Comparison of ENCODE assay signal across 8 mouse cellular contexts in genomic region chr7:100911246-100911770, GRCm38 (mm10). TPM values are rescaled to one million over a fixed set of nuclear protein-coding genes. Genes with fewer than 3 reads are reported as not detected.
DNase-seq lines count a peak whose midpoint lies in the region; ATAC-seq and TF ChIP-seq lines count a peak whose summit lies in the region.
"Had no signal": no experiment of that assay in that cellular context is flagged by ENCODE, and none has a peak within 500 bp of the region (broad histone marks: within the 10 kb centered on the region; RNA-seq: fewer than 3 reads in every experiment).

No protein-coding gene starts in this region.

- H3K4me1 ChIP-seq in hindbrain, embryonic 11.5 days (replicated peaks; ENCODE audit: control insufficient read depth, insufficient read depth, low read length), result peaks cover 16% of the 10 kb centered on the region
- peaks cover 33% of the 10 kb centered on the region for H3K4me1 ChIP-seq in limb, embryonic 14.5 days (ENCODE audit: control insufficient read depth, insufficient read depth, low read length)
- H3K4me1 ChIP-seq in stomach, embryonic 16.5 days (ENCODE audit: control insufficient read depth, insufficient read depth, low read length), result peaks cover 66% of the 10 kb centered on the region

- no peak overlapping the region for H3K9ac ChIP-seq in hindbrain, embryonic 11.5 days (ENCODE audit: low read depth, low read length)
- H3K9ac ChIP-seq in limb, embryonic 14.5 days (ENCODE audit: low read depth, low read length, severe bottlenecking), result peak overlapping the region; percentile 16; the same call in 1 of the 2 replicates
- peak overlapping the region; percentile 51 for H3K9ac ChIP-seq in stomach, embryonic 16.5 days (ENCODE audit: low read length)

- H3K4me3 ChIP-seq in hindbrain, embryonic 11.5 days (ENCODE audit: low read depth, low read length), result no peak overlapping the region
- no peak overlapping the region for H3K4me3 ChIP-seq in limb, embryonic 14.5 days (replicated peaks; ENCODE audit: low read length)
- no peak overlapping the region for H3K4me3 ChIP-seq in stomach, embryonic 16.5 days (replicated peaks; ENCODE audit: low read length)

- DNase-seq in MN1 (ENCODE audit: low spot score), result peak; percentile 52
- peak; percentile 79 for DNase-seq in adrenal gland, postnatal 14 days
- peak; percentile 72 for DNase-seq in hindbrain, embryonic 11.5 days (ENCODE audit: low spot score)
- DNase-seq in limb, embryonic 14.5 days (ENCODE audit: low spot score), result no peak
- DNase-seq in left cerebral cortex, postnatal 25 days (ENCODE audit: low spot score in 2 of 2), result no peak

- H3K36me3 ChIP-seq in hindbrain, embryonic 11.5 days (ENCODE audit: control insufficient read depth, insufficient read depth, low read length), result no peaks in the 10 kb centered on the region
- peaks cover 21% of the 10 kb centered on the region for H3K36me3 ChIP-seq in limb, embryonic 14.5 days (ENCODE audit: control insufficient read depth, insufficient read depth, low read length)
- H3K36me3 ChIP-seq in stomach, embryonic 16.5 days (ENCODE audit: control insufficient read depth, insufficient read depth, low read length), result 0 out of 2 replicates have a peak, but pooled peaks cover 2% of the 10 kb centered on the region

- peak overlapping the region; percentile 15 for H3K4me2 ChIP-seq in hindbrain, embryonic 11.5 days (replicated peaks; ENCODE audit: low read depth, low read length)
- no peak overlapping the region for H3K4me2 ChIP-seq in limb, embryonic 14.5 days (replicated peaks; ENCODE audit: low read depth, low read length, severe bottlenecking)
- H3K4me2 ChIP-seq in stomach, embryonic 16.5 days (ENCODE audit: low read depth, low read length), result no peak overlapping the region

- H3K27ac ChIP-seq in hindbrain, embryonic 11.5 days (ENCODE audit: low read depth, low read length), result peak overlapping the region; percentile 63
- 0 out of 2 replicates have a peak overlapping the region, but pooled peaks have one; percentile 26 for H3K27ac ChIP-seq in limb, embryonic 14.5 days (replicated peaks; ENCODE audit: low read depth, low read length)
- peak overlapping the region; percentile 34 for H3K27ac ChIP-seq in stomach, embryonic 16.5 days (ENCODE audit: low read length)
- H3K27ac ChIP-seq: macrophage had no signal

- H3K27me3 ChIP-seq in hindbrain, embryonic 11.5 days (ENCODE audit: control insufficient read depth, insufficient read depth, low read length), result no peaks in the 10 kb centered on the region
- H3K27me3 ChIP-seq in limb, embryonic 14.5 days (ENCODE audit: control insufficient read depth, insufficient read depth, low read length), result no peaks in the 10 kb centered on the region
- H3K27me3 ChIP-seq in stomach, embryonic 16.5 days (ENCODE audit: control insufficient read depth, insufficient read depth, low read length), result no peaks in the 10 kb centered on the region

- intact Hi-C loops in left cerebral cortex, postnatal 25 days (cut with DNase I), result no loop called here

- H3K9me3 ChIP-seq in hindbrain, embryonic 11.5 days (ENCODE audit: control insufficient read depth, low read length), result no peaks in the 10 kb centered on the region
- no peaks in the 10 kb centered on the region for H3K9me3 ChIP-seq in limb, embryonic 14.5 days (ENCODE audit: control insufficient read depth, low read length)
- H3K9me3 ChIP-seq in stomach, embryonic 16.5 days (replicated peaks; ENCODE audit: control insufficient read depth, low read length), result no peaks in the 10 kb centered on the region

- no peak for TF ChIP-seq POLR2A in limb, embryonic 14.5 days (IDR thresholded peaks at IDR 0.05; ENCODE audit: borderline replicate concordance, extremely low read depth, insufficient read depth, insufficient read length)

- WGBS in hindbrain, embryonic 11.5 days, result 3% methylated on average over 2 of the region's 2 CpGs
- WGBS in limb, embryonic 14.5 days, result 34% methylated on average over 2 of the region's 2 CpGs
- 12% methylated on average over 2 of the region's 2 CpGs for WGBS in stomach, embryonic 16.5 days

- peak; percentile 51 for ATAC-seq in hindbrain, embryonic 11.5 days (ENCODE audit: low FRiP score)
- ATAC-seq in limb, embryonic 14.5 days (ENCODE audit: low FRiP score, low read depth), result no peak
- ATAC-seq in stomach, embryonic 16.5 days (ENCODE audit: insufficient read depth, low FRiP score), result peak; percentile 25; the same call in 1 of the 2 replicates
- no peak for ATAC-seq in erythroid progenitor cell, adult 5-6 weeks (replicated peaks; ENCODE audit: low FRiP score, poor library complexity, severe bottlenecking)

RNA-seq across cellular contexts. Expression of gene Arhgef17, which starts 20.6 kb away (rescaled TPM):
- 43.9 and 47.2 TPM in 2 replicates for total RNA-seq in adrenal gland, postnatal 14 days (2021)
- polyA plus RNA-seq in hindbrain, embryonic 11.5 days (2014; fragmentation: Nextera tagmentation; extraction: Ambion mirVana), result 6.3 and 8.3 TPM in 2 replicates
- polyA plus RNA-seq in limb, embryonic 14.5 days (2012; rRNA removed), result 42.8 and 55.2 TPM in 2 replicates
- polyA plus RNA-seq in limb, embryonic 14.5 days (2014; fragmentation: Nextera tagmentation; extraction: Ambion mirVana), result 15.4 and 16.4 TPM in 2 replicates
- polyA plus RNA-seq in stomach, embryonic 16.5 days (2015; fragmentation: Nextera tagmentation; extraction: Ambion mirVana), result 7.3 and 7.4 TPM in 2 replicates
- 100 to 1,000 TPM; 109 to 120 TPM for total RNA-seq in left cerebral cortex, postnatal 25 days (2021)
- 0.42 TPM in 1 of 2 replicates, not detected in the other for total RNA-seq in erythroid progenitor cell, adult 5-6 weeks (2015; ENCODE audit: low replicate concordance)
- total RNA-seq in erythroid progenitor cell, adult 5-6 weeks (2017; ENCODE audit: low replicate concordance), result 0.08 TPM in 1 of 2 replicates, not detected in the other

RNA-seq across cellular contexts. Expression of gene Relt, which starts 48.1 kb away (rescaled TPM):
- 3.1 and 5.8 TPM in 2 replicates for total RNA-seq in adrenal gland, postnatal 14 days (2021)
- polyA plus RNA-seq in hindbrain, embryonic 11.5 days (2014; fragmentation: Nextera tagmentation; extraction: Ambion mirVana), result 1.4 and 2.0 TPM in 2 replicates
- 8.5 and 9.8 TPM in 2 replicates for polyA plus RNA-seq in limb, embryonic 14.5 days (2012; rRNA removed)
- polyA plus RNA-seq in limb, embryonic 14.5 days (2014; fragmentation: Nextera tagmentation; extraction: Ambion mirVana), result 3.0 and 3.2 TPM in 2 replicates
- polyA plus RNA-seq in stomach, embryonic 16.5 days (2015; fragmentation: Nextera tagmentation; extraction: Ambion mirVana), result 3.3 and 4.0 TPM in 2 replicates
- 10 to 100 TPM; 13.8 to 16.6 TPM for total RNA-seq in left cerebral cortex, postnatal 25 days (2021)
- 71.7 and 73.8 TPM in 2 replicates for total RNA-seq in erythroid progenitor cell, adult 5-6 weeks (2015; ENCODE audit: low replicate concordance)
- 37.1 and 40.8 TPM in 2 replicates for total RNA-seq in erythroid progenitor cell, adult 5-6 weeks (2017; ENCODE audit: low replicate concordance)

Comparison
In these comparisons a context has a peak if more than half of its experiments do, and no peak if none do; other contexts are left out.
1. DNase-seq: peak in MN1 (single experiment), adrenal gland, postnatal 14 days (single experiment) and hindbrain, embryonic 11.5 days (single experiment); none in limb, embryonic 14.5 days (single experiment) and left cerebral cortex, postnatal 25 days (0 of 2).
2. ATAC-seq: peak in hindbrain, embryonic 11.5 days (single experiment) and stomach, embryonic 16.5 days (single experiment); none in limb, embryonic 14.5 days (single experiment) and erythroid progenitor cell, adult 5-6 weeks (single experiment).
3. RNA of gene Arhgef17, which starts 20.6 kb away (total RNA-seq): 109 to 120 TPM in left cerebral cortex, postnatal 25 days and 43.9 to 47.2 TPM in adrenal gland, postnatal 14 days; 0.08 to 0.42 TPM in erythroid progenitor cell, adult 5-6 weeks; every median in the first group is over 10 times any median in the second.
4. Peak in every context shown above with its lines, with median percentiles within 50 percentile points of each other: H3K27ac ChIP-seq.